Mouse (Mus musculus): ENCODE results near the gene Lep.

- TF ChIP-seq CTCF (IDR thresholded peaks at IDR 0.05; ENCODE audit: low read depth, low read length) (no peak), GATA1 (IDR thresholded peaks at IDR 0.05; ENCODE audit: borderline replicate concordance, low read length) (no peak), GATA2 (IDR thresholded peaks at IDR 0.05; ENCODE audit: borderline replicate concordance, low read depth, low read length) (no peak), POLR2AphosphoS5 (IDR thresholded peaks at IDR 0.05; ENCODE audit: insufficient replicate concordance, low read depth, low read length) (no peak)
Observed at GRCm38 (mm10) chr6:29092234-29092633, 32.2 kb downstream of the Lep start.
